Mouse (Mus musculus): ENCODE data around the gene Fam13c. TPM values are rescaled to one million over a fixed set of nuclear protein-coding genes. Genes with fewer than 3 reads are reported as not detected.
A peak's percentile ranks its signal among the peaks of the same experiment; 100 is the strongest.

Fam13c gene
- polyA plus RNA-seq, 1 experiment = 0.44 TPM

DNA sequence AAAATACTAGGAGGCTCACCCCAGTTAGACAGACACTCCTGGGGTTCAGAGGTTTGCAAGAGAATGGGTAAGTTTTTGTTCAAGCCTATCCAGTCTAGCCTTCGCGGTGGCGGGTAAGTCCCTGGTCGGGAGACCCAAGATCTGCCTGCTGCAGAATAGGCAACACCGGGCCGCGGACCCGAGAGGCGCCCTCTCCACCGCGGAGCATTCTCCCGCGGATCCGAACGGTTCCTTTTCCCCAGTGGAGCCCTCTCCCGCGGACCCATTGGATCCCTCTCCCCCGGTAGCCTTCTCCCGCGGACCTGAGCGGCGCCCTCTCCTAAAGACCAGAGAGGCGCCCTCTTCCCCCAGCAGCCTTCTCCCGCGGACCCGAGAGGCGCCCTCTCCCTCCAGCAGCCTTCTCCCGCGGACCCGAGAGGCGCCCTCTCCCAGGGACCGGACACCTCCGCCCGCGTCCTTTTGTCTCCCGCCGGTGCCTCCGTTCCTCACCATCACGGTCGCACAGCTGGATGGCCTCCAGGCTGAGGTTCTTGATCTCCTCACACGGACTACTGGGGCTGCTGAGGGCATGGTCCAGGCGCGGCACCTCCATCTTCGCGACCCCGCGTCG is 158.3 kb downstream of the Fam13c start:
- H3K4me3 ChIP-seq (ENCODE audit: extremely low read depth, insufficient read depth, insufficient read length) = no peak overlapping the region
- H3K27ac ChIP-seq (ENCODE audit: insufficient read depth, low read length) = no peak overlapping the region
- TF ChIP-seq CTCF (IDR thresholded peaks at IDR 0.05; ENCODE audit: extremely low read depth, insufficient read depth, insufficient read length, insufficient replicate concordance) (no peak), POLR2A (IDR thresholded peaks at IDR 0.05; ENCODE audit: low read depth, low read length) (no peak)
- 5% methylated on average over 47 of the region's 48 CpGs for WGBS
- no peaks in the 10 kb centered on the region for H3K36me3 ChIP-seq (ENCODE audit: control insufficient read depth, insufficient read depth, low read length)
- no peak for DNase-seq (ENCODE audit: low read depth in 1 of 2, low spot score in 2 of 2)
- peaks cover 9% of the 10 kb centered on the region; the same call in 1 of the 2 replicates for H3K4me1 ChIP-seq (ENCODE audit: control insufficient read depth, insufficient read depth, insufficient read length)
- peaks cover 9% of the 10 kb centered on the region for H3K27me3 ChIP-seq (ENCODE audit: control insufficient read depth, insufficient read depth, low read length)

DNA sequence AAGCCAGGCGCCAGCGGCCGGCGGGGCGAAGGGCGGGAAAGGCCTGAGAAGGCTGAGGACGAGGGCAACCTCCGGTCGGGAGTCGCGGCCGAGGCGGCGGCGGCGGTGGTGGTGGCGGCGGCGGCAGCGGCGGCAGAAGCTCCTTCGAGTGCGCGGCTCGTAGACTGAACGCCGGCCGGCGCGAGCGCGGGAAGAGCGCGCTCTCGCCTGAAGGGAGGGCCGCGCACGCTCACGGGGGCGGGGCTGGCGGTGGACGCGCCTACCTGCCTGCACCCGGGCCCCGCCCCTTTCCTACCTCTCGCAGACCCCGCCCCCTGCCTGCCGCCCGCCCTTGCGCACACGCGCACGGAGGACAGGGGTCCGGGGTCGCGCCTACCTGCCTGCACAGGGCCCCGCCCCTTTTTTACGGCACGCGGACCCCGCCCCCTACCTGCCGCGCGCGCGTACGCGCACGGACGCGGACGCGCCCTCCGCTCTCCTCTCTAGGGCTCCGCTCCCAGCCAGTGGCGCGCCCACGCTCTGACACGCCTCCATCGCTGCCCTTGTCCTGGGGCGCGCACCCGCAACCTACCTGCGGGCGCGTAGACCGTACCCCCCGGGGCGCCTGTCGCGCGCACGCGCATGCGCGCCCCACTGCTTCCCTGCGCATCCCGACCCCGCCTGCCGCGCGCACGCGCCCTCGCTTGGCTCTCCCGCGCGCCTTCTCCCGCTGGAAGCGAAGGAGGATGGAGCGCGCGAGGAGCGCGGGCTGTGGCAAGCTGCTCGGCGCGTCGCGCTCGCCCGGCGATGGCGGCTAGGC is 159.0 kb downstream of the Fam13c start:
- peak overlapping the region; percentile 30; the same call in 1 of the 2 replicates for H3K4me3 ChIP-seq (ENCODE audit: extremely low read depth, insufficient read depth, insufficient read length)

DNA sequence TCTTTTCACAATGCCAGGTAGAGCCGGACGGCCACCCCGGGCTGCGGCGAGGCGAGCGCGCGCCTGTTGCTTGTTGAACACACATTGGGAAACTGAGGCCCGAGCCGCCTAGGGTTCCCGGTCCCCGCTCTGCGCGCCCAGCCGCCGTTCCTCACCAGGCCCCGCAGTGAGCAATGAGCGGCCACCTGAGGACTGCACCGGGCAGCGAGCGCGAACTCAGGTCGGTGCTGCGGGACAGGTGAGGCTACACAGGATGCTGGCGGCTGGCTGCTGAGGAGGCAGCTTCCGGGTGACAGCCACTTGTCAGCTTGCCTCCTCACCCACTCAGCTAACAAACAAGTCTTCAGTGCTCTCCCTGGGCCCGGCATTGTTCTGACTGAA is 159.6 kb downstream of the Fam13c start:
- DNase-seq (ENCODE audit: low read depth in 1 of 2, low spot score in 2 of 2) = no peak
- TF ChIP-seq POLR2A (IDR thresholded peaks at IDR 0.05; ENCODE audit: low read depth, low read length) (no peak), CTCF (IDR thresholded peaks at IDR 0.05; ENCODE audit: extremely low read depth, insufficient read depth, insufficient read length, insufficient replicate concordance) (no peak)
- Histone ChIP-seq H3K27ac (ENCODE audit: insufficient read depth, low read length) (no peak overlapping the region), H3K4me3 (ENCODE audit: extremely low read depth, insufficient read depth, insufficient read length) (no peak overlapping the region; the same call in 1 of the 2 replicates), H3K36me3 (ENCODE audit: control insufficient read depth, insufficient read depth, low read length) (no peaks in the 10 kb centered on the region), H3K27me3 (ENCODE audit: control insufficient read depth, insufficient read depth, low read length) (peaks cover 9% of the 10 kb centered on the region), H3K4me1 (ENCODE audit: control insufficient read depth, insufficient read depth, insufficient read length) (peaks cover 9% of the 10 kb centered on the region; the same call in 1 of the 2 replicates)
- 6% methylated on average over 28 of the region's 28 CpGs for WGBS

More for the DNA sequence above, 159.0 kb downstream of the Fam13c start:
- Histone ChIP-seq H3K27ac (ENCODE audit: insufficient read depth, low read length) (no peak overlapping the region), H3K27me3 (ENCODE audit: control insufficient read depth, insufficient read depth, low read length) (peaks cover 9% of the 10 kb centered on the region), H3K4me1 (ENCODE audit: control insufficient read depth, insufficient read depth, insufficient read length) (peaks cover 9% of the 10 kb centered on the region; the same call in 1 of the 2 replicates), H3K36me3 (ENCODE audit: control insufficient read depth, insufficient read depth, low read length) (no peaks in the 10 kb centered on the region)
- TF ChIP-seq POLR2A (IDR thresholded peaks at IDR 0.05; ENCODE audit: low read depth, low read length) (no peak), CTCF (IDR thresholded peaks at IDR 0.05; ENCODE audit: extremely low read depth, insufficient read depth, insufficient read length, insufficient replicate concordance) (no peak)
- no peak for DNase-seq (ENCODE audit: low read depth in 1 of 2, low spot score in 2 of 2)
- 3% methylated on average over 112 of the region's 124 CpGs for WGBS

Other genes starting within 250 kb of the Fam13c start
- not detected in 2 replicates for gene Mrln, start 235.8 kb upstream of the Fam13c start, polyA plus RNA-seq (2012; rRNA removed)
- 6.4 and 6.8 TPM in 2 replicates for gene Slc16a9, start 195.4 kb upstream of the Fam13c start, polyA plus RNA-seq (2012; rRNA removed)
- gene Phyhipl, start 215.5 kb downstream of the Fam13c start, polyA plus RNA-seq (2012; rRNA removed) = not detected in 2 replicates